Mouse (Mus musculus): ENCODE data around the gene Patl2.

DNA sequence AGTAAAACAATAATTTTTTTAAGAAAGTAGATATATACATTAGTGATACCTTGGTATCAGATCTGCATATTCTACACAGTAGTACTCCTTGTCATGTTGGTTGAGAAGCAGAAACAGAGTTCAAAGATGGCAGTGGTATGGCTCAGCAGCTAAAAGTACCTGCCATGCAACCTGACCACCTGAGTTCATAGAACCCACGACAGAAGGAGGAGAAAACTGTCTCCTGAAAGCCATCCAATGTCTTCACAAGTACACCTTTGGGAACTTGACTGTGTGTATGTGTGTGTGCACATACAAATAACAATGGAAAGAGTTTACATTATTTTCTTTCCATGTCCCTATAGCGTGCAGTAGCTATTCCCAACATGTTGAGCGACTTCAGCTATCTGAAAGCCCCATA is 36.3 kb downstream of the Patl2 start:
- no peak for TF ChIP-seq CTCF (IDR thresholded peaks at IDR 0.05; ENCODE audit: control insufficient read depth, insufficient read depth, insufficient replicate concordance, low read depth, low read length)
- TF ChIP-seq POLR2A (IDR thresholded peaks at IDR 0.05; ENCODE audit: control insufficient read depth, low read depth, low read length) = no peak

Measured in testis, adult 2 months (tissue).